ENCODE assay signal across 9 mouse cellular contexts in genomic region chr4:13098849-13099248, GRCm38 (mm10).
DNase-seq lines count a peak whose midpoint lies in the region; ATAC-seq and TF ChIP-seq lines count a peak whose summit lies in the region.
"Had no signal": no experiment of that assay in that cellular context is flagged by ENCODE, and none has a peak within 500 bp of the region (broad histone marks: within the 10 kb centered on the region; RNA-seq: fewer than 3 reads in every experiment).

No protein-coding gene starts in this region.

- peak; percentile 64 for TF ChIP-seq CTCF in midbrain, postnatal 0 days (IDR thresholded peaks at IDR 0.05)

- no peaks in the 10 kb centered on the region for H3K27me3 ChIP-seq in midbrain, embryonic 10.5 days (ENCODE audit: low read depth, poor library complexity, severe bottlenecking)
- no peaks in the 10 kb centered on the region for H3K27me3 ChIP-seq in midbrain, embryonic 16.5 days (ENCODE audit: control insufficient read depth, insufficient read depth, low read depth, low read length)
- H3K27me3 ChIP-seq in midbrain, postnatal 0 days (ENCODE audit: insufficient read depth, low read length), result no peaks in the 10 kb centered on the region

- no peaks in the 10 kb centered on the region for H3K9me3 ChIP-seq in midbrain, embryonic 10.5 days (replicated peaks)
- H3K9me3 ChIP-seq in midbrain, embryonic 16.5 days (replicated peaks; ENCODE audit: control insufficient read depth, low read length, poor library complexity, severe bottlenecking), result no peaks in the 10 kb centered on the region
- H3K9me3 ChIP-seq in midbrain, postnatal 0 days (ENCODE audit: low read length), result no peaks in the 10 kb centered on the region

- DNase-seq in midbrain, embryonic 10.5 days (ENCODE audit: low spot score), result peak; percentile 40
- DNase-seq in ZHBTc4 (ENCODE audit: low read depth, low spot score), result peak; percentile 77
- peak; percentile 75 to 78 for DNase-seq in cerebellum, postnatal 36 days
- DNase-seq in layer of hippocampus, postnatal 36 days, result peak; percentile 49 to 65
- no peak for DNase-seq in midbrain, postnatal 0 days (ENCODE audit: low spot score)
- peak; percentile 39 for DNase-seq in yolk sac, embryonic 10.5 days (ENCODE audit: low spot score)

- peaks cover 7% of the 10 kb centered on the region for H3K4me1 ChIP-seq in midbrain, embryonic 10.5 days
- no peaks in the 10 kb centered on the region; the same call in 1 of the 2 replicates for H3K4me1 ChIP-seq in midbrain, embryonic 16.5 days (ENCODE audit: control insufficient read depth, insufficient read depth, low read length)
- no peaks in the 10 kb centered on the region for H3K4me1 ChIP-seq in midbrain, postnatal 0 days (ENCODE audit: insufficient read depth, low read length)

- no peak overlapping the region for H3K9ac ChIP-seq in midbrain, embryonic 16.5 days (ENCODE audit: low read depth, low read length)
- H3K9ac ChIP-seq in midbrain, postnatal 0 days (replicated peaks; ENCODE audit: low read length, poor library complexity, severe bottlenecking), result no peak overlapping the region

- H3K4me2 ChIP-seq in midbrain, embryonic 16.5 days (ENCODE audit: low read length), result no peak overlapping the region
- H3K4me2 ChIP-seq in midbrain, postnatal 0 days (ENCODE audit: low read depth, low read length, poor library complexity, severe bottlenecking), result no peak overlapping the region

- no peaks in the 10 kb centered on the region for H3K36me3 ChIP-seq in midbrain, embryonic 10.5 days
- H3K36me3 ChIP-seq in midbrain, embryonic 16.5 days (ENCODE audit: control insufficient read depth, insufficient read depth, low read length), result no peaks in the 10 kb centered on the region
- no peaks in the 10 kb centered on the region for H3K36me3 ChIP-seq in midbrain, postnatal 0 days (ENCODE audit: insufficient read depth, low read length)

- H3K4me3 ChIP-seq in midbrain, embryonic 10.5 days, result no peak overlapping the region
- H3K4me3 ChIP-seq in midbrain, embryonic 16.5 days (ENCODE audit: low read depth, low read length), result no peak overlapping the region
- H3K4me3 ChIP-seq in midbrain, postnatal 0 days (ENCODE audit: low read depth, low read length), result no peak overlapping the region
- H3K4me3 ChIP-seq: myocyte had no signal

- no peak for ATAC-seq in midbrain, embryonic 16.5 days
- peak; percentile 95 for ATAC-seq in granulocyte monocyte progenitor cell, adult 5-6 weeks (replicated peaks; ENCODE audit: poor library complexity, severe bottlenecking)
- no peak for ATAC-seq in midbrain, postnatal 0 days (ENCODE audit: low FRiP score)

- no peak overlapping the region for H3K27ac ChIP-seq in midbrain, embryonic 10.5 days (replicated peaks)
- H3K27ac ChIP-seq in midbrain, embryonic 16.5 days (ENCODE audit: low read length), result no peak overlapping the region
- H3K27ac ChIP-seq in midbrain, postnatal 0 days (ENCODE audit: low read depth, low read length), result no peak overlapping the region

- WGBS in midbrain, embryonic 10.5 days, result 63% methylated on average over 3 of the region's 3 CpGs
- 61% methylated on average over 3 of the region's 3 CpGs for WGBS in midbrain, embryonic 16.5 days
- 61% methylated on average over 3 of the region's 3 CpGs for WGBS in midbrain, postnatal 0 days
